Mouse (Mus musculus) embryo, embryonic 10 days (tissue): Measurements from ENCODE around the gene Kctd4.

ENCODE experiments used
- DNase-seq: peaks from one replicate; pipeline ENCODE4 v3.0.0-alpha.2; 2015; ENCODE audit warnings: low spot score

Kctd4 gene

DNA sequence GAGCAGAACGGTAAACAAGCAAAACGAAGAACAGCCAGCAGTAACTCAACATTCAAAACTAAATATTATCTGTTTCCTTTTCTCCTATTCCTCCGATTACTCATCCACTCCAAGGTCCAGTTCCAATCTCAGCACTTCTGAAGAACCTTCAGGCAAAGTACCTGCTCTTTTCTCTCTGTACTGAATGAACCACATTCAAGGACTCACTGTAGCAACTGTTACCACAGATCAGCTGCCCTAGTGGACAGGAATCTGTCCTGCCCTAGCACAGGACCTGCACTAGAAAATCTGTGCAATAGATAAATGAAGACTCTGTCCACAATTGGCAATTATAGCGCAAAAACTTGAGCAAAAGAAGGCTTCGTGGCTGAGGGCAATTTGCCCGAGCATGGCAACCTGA is 36.1 kb downstream of the Kctd4 start:
- DNase-seq, result no peak

DNA sequence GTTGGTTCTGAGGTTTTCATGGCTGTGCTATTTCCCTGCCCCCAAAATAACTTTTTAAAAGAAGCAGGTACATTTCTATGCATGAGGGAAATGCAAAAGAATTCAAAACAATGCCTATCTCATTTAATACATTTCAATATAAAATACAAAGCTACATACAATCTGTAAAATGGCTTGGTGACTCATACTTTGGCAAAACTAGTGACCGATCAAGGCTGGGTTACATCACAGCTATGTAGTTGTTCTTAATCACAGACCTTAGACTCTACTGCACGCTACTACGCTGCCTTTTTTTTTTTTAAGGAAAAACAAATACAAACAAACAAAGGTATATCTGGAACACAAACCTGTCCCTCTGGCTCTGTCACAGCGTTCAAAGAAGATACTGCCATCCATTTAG is 37.6 kb downstream of the Kctd4 start:
- DNase-seq, result no peak

DNA sequence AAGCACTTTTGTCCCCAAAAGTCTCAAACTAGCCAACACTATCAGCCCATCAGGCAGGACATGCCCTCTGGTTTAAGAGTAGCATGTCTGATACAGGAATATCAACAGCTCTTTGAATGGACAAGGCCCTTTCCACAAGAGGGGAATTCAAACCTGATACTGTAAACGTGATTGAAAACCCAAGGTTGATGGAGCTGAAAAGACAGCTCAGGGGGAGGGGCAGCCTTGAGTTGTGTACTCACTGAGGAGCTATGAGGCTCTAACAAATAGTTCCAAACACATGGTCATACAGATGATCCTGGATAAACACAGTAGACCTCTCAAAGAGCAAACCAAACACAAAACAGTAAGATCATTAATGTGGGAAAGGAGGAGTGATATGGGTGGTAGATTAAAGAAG is 43.3 kb downstream of the Kctd4 start:
- DNase-seq, result no peak

DNA sequence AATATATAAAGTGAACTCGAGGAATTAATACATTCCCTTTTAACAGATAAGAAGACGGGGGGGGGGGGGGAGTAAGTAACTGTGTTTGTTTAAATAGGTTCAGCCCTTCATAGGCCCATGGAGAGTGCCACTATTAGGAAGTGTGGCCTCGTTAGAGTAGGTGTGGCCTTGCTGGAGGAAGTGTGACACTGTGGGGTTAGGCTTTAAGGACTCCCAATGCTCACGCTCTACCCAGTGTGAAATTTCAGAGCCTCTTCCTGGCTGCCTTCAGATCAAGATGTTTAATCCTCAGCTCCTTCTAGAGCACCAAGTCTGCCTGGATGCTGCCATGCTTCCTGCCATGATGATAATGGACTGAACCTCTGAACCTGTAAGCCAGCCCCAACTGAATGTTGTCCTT is 47.0 kb downstream of the Kctd4 start:
- no peak for DNase-seq

DNA sequence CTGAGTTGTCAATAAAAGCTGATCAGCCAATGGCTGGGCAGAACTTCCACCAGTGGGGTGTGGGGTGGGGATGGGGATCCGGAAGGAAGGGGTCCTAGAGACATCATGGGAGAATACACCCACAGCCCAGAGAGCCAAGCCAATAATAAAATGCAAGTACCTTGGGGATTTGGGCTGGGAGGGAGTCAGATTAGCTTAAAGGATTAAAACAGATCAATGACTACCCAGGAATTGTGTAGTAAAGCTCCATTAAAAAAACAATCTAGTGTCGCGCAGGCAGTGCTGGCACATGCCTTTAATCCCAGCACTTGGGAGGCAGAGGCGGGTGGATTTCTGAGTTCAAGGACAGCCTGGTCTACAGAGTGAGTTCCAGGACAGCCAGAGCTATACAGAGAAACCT is 50.2 kb downstream of the Kctd4 start:
- DNase-seq, result no peak

DNA sequence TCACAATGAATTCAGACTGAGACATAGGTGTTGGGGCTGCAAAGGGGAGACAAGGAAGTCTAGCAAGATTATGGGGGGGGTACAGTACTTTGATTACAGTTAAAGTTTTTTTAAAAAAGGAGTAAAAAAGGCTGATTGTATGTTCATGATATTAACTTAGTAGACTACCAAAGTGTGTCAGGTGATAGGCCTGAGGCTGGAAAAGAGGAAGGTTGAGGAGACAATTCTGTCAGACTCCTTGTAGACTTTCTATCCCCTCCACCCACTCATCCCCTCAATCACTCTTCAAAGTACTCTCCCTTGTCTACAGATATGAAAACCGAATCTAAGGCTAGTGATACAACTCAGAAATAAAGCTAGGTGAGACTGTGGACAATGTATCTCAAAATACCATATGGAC is 53.4 kb downstream of the Kctd4 start:
- DNase-seq, result no peak

DNA sequence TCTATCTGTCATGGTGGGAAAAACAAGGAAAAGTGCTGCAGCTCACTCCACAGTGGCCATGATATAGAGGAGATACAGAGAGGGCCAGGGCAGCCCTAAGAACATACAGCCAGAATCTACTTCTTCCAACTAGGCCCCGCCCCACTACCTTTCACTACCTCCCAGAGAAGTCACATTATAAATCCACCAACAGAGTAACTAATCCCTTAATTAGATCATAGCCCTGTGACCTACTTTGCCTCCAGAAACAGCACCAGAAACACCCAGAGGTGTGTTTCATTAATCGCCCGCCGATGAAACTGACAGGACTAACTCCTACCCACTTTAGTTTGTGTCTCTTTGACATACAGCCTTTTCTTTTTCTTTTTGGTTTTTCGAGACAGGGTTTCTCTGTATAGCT is 54.4 kb downstream of the Kctd4 start:
- no peak for DNase-seq

DNA sequence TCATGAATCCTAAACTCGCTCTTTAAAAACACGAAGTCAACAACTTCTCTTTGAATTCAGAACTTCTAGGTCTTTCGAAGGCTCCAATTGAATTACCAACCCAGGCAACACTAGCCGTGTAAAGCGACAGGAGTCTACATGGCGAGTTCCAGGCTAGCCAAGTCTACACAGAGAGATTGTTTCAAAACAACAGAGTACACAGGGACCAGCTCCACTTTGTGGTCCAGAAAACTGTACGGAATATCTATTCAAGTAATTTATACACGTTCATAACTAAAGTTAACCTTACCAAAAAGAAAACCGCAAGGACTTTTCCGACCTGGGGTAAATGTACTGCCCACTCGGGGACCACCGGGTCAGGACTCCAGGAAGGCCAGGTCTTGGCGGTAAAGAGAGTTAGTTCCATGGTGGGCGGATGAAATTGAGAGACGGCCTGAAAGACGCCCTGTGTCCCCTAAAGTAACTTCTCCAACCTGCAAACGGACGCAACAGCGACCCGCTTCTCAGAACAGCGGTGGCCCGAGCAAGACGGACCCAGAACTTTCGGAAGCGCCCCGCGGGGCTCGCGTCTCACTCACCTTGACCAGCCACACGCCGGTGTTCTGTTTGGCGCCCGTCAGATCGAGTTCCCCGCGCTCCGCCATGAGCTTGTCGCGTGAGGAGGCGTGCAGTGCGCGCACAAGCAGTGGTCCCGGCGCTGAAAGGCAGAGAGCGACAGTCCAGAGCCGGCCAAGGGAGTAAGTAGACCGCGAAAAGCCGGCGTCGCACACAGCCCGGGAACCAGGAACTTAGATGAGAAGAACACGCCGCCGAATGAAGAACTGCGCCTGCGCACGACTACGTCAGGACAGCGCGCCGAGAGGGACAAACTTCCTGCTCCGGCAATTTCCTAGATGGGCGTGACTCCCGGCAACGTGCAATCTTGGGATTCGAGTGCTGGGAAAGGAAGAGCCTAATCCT is 55.6 kb downstream of the Kctd4 start, which contains the start of gene Gtf2f2:
Gene Gtf2f2 (minus strand): TSS at position 764 of the 960 bp plus-strand sequence.
- peak; percentile 98 for DNase-seq

DNA sequence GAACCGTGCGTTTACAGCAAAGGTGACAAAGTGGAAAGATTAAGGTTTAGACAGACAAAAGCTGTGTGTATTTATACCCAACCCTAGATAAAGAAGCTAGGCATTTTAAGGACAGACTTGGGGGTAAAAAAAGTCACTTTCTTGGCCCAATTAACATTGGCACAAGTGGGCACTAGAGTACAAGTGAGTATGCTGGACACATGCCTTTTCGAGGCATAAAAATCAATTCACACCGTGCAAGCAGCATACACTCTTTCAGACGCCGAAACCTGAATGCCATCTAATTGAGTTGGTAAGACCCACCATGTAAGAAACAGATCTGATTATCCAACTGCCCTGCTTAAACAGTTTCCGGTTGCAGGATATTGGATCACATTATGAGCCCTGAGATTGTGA is 56.3 kb downstream of the Kctd4 start:
- no peak for DNase-seq

DNA sequence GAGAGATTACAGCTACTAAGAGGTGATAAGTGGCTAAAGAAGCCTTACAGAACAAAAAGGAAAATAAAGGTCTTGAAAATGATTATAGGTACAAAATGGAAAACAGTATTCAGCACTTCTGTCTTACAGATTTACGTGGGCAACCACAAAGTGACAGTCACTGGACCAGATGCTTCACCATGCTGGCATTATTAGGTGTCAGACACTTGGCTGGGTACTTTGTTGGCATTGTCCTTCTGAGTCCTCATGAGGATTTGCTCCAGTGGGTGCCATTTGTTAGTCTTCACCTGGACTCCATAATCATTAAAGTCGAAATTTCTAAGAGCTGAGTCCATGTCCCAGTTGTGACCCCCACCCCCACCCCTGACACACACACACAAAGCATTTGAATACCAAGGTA is 59.5 kb downstream of the Kctd4 start:
- DNase-seq, result no peak
